Mouse (Mus musculus) heart, postnatal 25 days (tissue): ENCODE measurements at regions not wholly inside any gene's neighbourhood (a gene's known extent, or its start where the extent isn't known, plus 50 kb on each side); places are given as distances from the start of the nearest gene placed in this dataset.

ENCODE experiments used
- DNase-seq: peaks from one replicate; pipeline ENCODE4 v3.0.0; 2022; ENCODE audit warnings: low spot score
- intact Hi-C: fragments of 180-260 bp; cut with DNase I; formaldehyde crosslinking; loops from one replicate; pipeline ENCODE4 v1.15.1; 2025

DNA sequence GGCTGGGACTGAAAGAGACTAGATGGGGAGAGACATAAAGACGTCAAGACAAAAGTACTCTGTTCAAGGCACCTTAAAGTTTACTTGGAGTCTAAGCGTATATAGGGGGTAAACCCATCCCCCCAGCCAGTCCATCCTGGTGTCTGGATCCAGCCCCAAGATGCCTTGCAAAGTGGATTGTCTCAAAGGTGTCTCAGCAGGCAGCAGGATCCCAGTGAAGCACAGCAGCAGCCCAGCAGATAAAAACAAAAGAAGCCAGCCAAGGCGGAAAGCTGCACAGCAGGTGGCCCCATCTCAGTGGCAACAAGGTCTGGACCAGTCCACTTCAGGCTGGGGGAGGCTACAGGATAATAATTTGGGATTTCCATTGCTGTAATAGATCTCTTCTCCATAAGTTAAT lies 72.0 kb upstream of the Col5a2 start:
- no peak for DNase-seq

DNA sequence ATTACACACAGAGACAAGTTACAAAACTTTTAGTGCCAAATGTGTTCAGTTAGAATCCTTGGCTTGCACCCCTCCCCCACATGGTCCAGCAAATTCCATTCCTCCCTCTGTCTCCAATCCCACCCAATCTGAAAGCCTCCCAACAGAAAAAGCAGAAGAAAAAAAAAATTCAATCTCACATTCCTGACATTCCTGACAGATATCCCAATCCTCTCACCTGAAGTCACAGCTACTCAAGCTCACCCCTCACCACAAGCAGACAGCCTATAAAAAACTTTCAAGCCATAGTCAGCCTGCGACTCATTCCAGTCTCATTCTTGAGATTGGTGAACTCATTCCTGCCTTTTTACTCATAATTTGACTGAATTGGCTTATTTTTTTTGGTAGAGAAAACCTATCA lies 77.4 kb upstream of the Col5a2 start:
- DNase-seq, result no peak
- intact Hi-C loops, result no loop called here

More for the DNA sequence above, 72.0 kb upstream of the Col5a2 start:
- intact Hi-C loops, result no loop called here

DNA sequence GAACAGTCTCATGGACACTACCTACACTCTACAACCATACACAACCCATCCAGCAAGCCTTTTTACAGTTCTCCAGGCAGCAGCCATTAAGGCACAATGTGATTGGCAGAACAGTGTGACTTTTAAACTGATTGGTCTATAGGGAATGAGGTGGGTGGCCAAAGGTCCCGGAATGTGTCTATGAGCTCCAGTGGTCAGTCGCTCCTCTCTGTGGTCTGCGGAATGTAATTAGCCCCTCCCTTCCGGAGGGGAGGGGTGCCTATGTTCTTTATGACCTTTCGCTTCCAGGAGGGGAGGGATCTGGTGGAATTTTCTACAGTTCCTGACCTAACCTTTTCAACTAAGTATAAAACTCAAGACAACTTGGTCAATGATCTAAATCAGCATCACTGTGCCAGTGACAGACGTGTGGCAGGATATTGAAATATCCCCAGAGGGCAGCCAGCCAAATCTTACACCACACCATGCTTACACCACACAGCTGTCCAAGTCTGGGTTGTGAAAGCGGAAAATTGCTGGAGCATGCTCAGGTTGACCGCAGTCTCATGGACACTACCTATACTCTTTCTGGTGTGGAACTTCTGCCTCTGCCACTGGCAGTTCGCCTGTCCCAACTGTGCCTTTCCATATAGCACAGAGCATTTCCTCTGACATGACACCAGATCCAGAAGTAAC lies 84.4 kb upstream of the Col5a2 start:
- DNase-seq, result no peak
- intact Hi-C loops, result no loop called here

DNA sequence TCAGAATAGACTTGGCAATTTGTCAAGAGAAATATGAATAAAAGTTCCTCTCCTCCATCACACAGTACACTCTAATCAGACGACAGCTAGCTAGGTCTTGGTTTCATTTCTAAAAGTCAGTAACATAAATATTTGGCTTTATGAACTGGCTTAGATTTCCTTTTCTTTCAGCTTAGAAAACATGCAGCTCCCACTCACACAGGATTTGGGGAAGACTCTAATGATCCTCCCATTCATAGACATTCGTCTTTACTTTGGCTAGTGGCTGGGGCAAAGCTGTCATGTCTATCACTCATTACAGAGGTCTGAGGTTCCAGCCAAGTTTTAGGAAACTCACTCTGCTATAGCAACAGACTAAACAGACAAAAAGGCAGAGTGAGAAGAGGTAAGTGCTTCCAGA lies 94.2 kb upstream of the Col5a2 start:
- no peak for DNase-seq
- intact Hi-C loops, result no loop called here

DNA sequence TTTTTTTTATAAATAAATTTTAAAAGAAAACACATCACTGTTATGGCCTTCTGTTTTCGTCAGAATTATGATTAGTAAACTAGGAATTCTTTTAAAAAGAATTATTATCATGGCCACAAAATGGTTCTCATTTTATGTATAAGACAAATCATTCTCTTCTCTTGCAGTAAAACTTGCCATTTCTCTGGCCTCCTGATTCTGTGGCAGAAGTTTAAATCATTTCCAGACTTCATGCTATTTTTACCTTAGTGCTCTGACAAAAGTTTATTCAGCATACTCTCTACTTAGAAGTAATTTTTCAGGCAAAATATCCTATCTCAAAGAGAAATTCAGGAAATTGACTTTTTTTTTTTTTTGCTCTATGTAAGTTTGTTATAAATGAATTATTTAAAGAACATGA lies 96.3 kb upstream of the Col5a2 start:
- intact Hi-C loops, result no loop called here

DNA sequence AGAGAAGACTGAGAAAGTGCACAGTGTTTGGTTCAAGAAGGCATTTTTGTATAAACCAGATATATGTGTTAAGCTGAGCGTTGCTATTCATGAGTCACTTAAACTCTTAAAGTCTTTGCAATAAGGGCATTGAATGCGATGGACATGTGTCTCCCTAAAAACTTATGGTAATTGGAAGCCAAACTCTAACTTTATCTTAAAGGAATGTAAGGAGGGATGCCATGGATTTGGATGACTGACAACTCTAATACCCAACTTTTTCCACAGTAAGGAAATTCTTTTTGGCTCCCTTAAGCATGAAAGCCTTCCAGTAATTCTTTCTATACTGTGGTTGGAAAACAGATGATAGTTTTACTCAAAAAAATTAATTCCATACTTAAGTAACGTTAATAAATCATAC lies 96.9 kb upstream of the Col5a2 start:
- intact Hi-C loops, result no loop called here

More for the DNA sequence above, 96.3 kb upstream of the Col5a2 start:
- DNase-seq, result no peak

DNA sequence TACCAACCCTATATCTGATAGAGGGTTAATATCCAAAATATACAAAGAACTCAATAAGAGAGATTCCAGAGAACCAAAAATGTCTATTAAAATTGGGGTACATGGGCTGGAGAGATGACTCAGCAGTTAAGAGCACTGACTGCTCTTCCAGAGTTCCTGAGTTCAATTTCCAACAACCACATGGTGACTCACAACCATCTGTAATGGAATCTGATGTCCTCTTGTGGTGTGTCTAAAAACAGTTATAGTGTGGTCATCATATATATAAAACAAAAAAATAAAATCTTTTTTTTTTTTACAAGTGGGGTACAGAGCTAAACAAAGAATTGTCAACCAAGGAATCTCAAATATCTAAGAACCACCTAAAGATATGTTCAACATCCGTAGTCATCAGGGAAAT lies 102.5 kb upstream of the Col5a2 start:
- no peak for DNase-seq
- intact Hi-C loops, result no loop called here

More for the DNA sequence above, 96.9 kb upstream of the Col5a2 start:
- no peak for DNase-seq

DNA sequence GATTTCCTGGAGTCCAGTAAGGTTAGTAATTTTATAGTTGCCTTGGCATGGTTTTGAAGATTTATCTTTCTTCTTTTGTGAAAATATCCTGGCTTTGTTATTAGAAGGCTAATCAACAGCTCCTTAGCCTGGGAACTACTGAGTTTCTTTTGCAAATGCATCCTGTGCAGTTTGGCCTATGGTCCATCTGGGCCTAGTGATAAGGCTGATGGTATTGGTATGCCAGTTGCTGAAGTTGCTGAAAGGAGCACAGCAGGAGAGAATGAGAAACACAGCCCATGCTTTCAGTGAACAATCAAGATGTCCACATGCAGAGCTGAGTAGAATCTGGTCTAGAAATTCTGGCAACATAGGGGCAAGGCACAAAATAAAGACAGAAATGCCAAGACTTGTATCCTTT lies 105.2 kb upstream of the Col5a2 start:
- intact Hi-C loops, result no loop called here
- no peak for DNase-seq

DNA sequence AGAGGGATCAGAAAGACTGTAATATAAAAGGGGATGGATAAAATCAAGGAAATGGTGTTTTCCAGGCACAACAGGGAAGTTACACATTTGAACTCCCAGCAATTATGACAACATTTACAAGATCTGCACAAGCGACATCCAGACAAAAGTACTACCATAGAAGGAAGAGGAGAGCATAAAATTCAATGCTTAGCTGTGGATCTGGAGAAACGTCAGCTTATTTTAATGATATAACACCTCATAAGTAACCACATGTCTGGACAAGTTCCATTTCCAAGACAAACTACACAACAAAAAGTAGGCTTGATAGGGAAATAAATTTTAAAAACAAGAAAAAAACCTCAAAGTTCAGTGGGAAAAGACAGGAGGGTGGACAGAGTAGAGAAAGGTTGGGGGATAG lies 115.9 kb upstream of the Col5a2 start:
- no peak for DNase-seq
- intact Hi-C loops, result no loop called here

DNA sequence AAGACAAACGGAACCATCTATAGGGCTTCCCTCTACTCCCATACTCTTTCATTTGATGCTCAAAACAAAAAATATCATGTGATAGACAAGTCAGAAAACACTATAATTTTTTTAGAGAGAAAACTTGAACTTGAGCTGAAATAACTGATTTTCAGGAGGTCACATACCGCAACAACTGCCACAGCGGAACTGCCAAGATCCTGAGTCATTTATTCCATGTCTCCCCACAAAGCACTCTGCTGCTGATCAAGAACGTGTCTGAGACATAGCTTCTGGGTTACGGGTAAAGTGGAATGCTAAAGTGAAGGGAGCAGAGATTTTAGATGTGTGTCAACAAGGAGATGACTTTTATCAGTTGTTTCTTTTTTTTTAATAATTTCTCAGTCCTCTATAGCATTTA lies 122.8 kb upstream of the Col5a2 start:
- intact Hi-C loops, result loop anchor here (1.0 to 10.0 kb wide), 3 partner anchors 139 to 879 kb away; no protein-coding TSS in a partner anchor
- DNase-seq, result peak; percentile 31

DNA sequence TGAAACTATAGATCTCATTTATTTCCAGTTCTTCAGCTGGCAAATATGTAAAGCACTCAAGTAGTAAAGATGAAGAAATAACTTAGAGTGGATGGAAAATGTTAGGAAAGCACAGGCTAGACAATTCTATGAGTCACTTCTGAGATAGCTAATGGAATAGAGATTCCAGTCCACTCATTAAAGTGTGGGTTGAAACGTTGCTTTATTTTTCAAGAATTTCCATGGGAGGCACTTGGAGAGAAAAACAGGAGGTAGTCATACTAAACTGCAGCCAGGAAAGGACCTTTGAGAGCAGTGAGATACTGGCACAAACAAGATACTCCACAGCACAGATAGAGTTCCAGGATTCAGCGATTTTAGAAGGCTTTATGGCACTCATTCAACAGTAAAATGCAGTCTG lies 123.7 kb upstream of the Col5a2 start:
- intact Hi-C loops, result loop anchor here (1.0 to 10.0 kb wide), 3 partner anchors 138 to 879 kb away; no protein-coding TSS in a partner anchor
- DNase-seq, result no peak

DNA sequence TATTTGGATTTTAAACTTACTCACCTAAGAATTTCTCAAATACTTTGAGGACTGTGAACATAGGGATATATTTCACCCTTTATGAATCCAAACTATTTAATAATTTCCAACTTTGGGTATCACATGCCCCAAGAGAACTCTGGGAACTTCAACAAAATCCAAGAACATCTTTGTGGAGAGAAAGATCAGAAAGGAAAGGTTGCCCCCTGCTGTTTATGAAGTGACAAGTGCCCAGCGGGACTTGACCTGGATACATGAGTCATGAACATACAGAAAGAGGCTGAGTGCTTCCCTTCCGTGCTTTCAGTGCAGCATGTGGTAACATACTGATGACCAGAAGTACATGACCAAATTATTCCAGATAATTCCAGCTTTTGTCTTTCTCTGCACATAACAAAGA lies 124.8 kb upstream of the Col5a2 start:
- DNase-seq, result peak; percentile 7
- intact Hi-C loops, result loop anchor here (5.0 to 10.0 kb wide), 2 partner anchors 137 to 881 kb away; no protein-coding TSS in a partner anchor

DNA sequence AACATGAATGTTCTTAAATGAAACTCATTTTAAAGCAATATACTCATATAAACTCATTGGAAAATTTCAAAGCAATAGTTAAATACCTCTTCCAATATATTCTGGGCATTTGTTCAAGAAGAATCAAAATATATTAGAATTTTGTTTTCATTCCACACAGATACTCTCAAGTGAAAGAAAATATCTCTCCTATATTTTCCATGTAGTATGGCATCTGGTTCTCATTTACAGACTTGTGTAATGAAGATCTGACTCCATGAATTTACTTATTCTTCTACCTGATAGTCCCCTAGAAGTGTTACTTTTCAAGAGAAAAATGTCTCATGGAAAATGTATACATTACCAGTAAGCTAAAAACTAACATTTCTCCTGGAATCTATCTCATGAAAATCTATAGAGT lies 144.2 kb upstream of the Col5a2 start:
- intact Hi-C loops, result no loop called here
- DNase-seq, result no peak

DNA sequence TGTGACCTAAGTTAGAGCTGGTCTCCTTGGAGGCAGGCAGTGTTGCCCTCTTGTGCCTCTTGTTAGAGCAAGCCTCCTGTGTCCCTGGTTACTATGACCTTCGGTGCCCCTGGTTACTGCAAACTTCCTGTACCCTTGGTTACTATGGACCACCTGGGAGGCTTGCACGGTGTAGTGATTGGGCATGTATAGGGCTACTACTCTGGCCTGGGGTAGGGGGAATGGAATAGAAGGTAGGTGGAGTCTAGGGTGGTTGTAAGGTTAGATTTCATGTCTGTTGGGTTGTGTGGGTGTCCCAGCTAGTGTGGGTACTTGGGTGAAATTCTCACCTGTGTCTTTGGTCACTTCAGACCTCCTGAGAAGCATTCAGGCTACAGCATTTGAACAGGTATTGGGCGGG lies 141.7 kb upstream of the Wdr75 start:
- no peak for DNase-seq
- intact Hi-C loops, result no loop called here

DNA sequence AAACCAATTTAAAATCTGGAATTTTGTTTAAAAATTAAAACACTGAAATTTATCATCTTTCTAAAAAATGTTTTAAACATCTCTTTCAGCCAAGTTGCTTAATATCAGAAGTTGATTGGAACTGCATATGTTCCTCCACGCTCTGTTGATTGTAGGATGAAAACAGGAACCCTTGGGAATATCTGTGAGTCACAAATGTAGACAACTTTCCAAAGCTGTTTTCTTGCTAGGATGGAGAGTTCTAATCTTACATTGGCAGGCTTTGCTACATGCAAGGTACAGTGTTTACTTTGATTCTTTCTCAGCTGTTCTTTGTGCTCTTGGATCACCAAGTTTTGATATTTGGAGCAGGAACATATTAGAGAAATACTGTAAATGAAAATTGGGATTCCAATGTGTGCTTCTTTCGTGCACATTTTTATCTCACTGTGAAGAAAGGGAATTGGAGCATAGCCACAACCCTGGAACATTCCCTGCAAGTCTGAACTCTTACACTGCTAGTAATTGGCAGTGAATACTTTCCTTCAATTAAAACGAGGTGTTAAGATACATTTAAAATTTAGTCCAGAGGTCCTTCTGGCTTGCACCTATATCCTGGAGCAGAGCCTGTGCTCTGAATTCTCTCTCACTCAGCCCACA lies 131.0 kb upstream of the Wdr75 start:
- intact Hi-C loops, result no loop called here
- DNase-seq, result no peak

DNA sequence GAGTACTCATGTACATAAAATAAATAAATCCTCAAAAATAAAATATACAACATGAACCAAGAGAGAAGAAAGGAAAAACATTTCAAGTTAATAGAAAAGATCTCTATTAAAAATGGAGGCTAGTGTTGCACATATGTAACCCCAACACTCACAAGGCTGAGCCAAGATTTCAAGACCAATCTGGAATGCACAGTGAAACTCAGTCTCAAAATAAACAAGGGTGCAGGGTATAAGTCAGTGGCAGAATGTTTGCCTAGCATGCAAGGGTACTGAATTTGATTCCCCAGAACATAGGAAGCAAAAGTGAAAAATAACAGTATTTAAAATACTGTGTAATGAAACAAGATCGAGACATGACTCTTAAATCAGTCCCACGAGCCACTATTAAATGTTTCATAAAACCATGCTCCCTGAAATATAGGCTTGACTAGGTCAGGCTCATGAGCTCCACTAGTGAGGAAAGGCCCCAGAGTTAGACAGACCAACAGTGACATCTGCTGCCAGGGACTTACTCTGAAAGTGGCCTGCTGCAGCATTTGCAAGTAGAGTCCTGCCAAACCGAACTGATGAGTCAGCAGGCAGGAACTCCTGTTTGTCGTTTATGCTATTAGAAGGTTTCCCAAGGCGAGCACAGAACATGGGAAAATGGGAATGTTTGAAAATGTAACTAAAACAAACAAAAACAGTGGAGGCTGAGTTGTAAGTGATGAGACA lies 122.4 kb upstream of the Wdr75 start:
- intact Hi-C loops, result no loop called here

DNA sequence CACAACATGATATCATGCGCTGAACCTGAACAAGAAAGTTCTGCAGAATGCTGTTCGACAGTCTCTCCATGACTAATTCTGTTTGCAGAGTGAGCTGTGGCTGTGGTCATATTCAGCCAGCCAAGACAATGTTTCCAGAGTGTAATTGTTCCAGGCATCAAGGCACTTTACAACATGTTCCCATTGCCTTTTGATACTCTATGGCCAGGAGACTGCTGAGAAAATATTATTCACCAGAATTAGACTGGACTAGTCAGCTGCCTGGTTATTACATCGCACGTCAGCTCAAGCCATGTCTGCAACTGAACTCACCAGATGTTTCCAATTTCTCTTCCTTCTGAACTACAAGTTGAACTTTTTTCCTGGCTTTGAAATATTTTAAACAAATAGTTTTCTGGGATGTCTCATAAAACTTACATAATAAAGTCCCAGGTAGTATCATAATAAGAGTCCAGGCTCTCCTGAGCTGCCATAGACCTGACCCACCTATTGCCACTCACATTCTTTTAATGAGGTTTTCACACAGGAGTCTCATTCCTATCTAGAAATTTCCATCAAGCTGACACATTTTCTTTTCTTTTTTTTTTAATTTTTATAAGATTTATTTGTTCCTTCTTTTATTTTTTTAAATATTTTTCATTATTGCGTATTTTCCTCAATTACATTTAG lies 119.1 kb upstream of the Wdr75 start:
- peak; percentile 14 for DNase-seq
- intact Hi-C loops, result no loop called here

More for the DNA sequence above, 122.4 kb upstream of the Wdr75 start:
- DNase-seq, result peak; percentile 59

DNA sequence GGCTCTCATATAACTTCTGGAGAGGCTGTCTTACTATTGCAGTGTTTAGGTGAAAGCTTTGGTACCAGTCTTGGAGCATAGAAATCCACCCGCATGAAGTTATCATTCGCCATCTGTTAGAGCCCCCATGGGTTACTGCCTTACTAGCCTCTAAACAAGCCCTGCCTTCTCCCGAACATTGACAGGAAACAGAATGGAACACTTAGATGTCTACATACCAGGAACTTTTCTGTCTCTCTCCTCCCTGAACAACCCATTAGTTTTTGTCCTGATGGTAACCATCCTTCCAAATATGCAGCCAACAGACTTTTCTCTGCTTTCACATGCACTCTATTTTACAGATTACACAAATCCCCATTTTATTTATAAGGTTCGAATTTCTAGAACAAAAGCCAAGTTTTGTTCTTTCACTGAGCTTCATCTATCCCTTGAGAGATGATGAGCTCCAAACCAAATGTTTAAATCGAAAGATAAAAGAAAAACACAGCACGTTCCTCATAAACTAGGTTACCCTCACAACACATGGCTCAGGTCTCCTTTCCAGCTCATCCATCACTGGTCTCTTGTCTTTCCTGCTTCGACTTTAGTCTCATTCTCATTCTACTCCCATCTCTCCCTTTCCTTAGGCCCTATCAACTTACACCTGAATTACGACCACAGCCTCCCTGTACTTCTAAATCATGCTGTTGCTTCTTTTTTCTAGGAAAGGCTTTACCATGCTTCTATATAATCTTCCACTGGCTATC lies 114.8 kb upstream of the Wdr75 start:
- intact Hi-C loops, result no loop called here
- DNase-seq, result no peak

DNA sequence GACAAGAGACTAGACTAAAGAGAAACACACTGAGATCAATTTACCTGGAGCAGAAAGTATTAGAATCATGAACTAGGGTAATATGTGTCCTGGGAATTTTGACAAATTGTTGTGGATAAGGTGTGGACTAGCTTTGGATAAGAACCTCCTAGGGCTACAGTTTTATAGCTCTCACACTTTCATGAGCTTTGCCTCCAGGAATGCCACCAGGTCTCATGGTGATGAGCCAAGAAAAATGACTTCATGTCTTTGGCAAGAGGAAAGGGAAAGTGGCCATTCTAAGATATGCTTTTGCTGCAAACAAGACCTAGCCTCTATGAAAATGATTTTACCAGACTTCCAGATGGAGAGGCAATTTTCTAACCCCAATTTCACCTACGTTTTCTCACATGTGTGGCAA lies 94.1 kb upstream of the Wdr75 start:
- no peak for DNase-seq
- intact Hi-C loops, result no loop called here

DNA sequence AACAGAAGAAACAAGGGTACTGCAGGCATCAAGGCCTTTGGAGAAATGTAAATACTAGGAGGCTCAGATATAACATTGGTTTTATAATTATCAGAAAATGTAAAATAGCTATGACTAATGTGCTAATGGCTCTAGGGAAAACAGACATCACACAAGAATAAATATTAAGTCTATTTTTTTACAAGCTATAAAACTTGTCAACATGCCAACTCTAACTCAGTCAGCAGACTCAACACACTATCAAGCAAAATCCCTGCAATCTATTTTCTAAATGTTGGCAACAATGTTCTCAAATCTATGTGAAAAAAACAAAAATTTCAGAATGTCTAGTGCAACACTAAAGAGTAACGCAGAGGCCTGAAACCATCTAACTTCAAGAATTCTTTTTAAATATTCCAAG lies 93.5 kb upstream of the Wdr75 start:
- intact Hi-C loops, result no loop called here

More for the DNA sequence above, 93.5 kb upstream of the Wdr75 start:
- no peak for DNase-seq
